Mouse (Mus musculus) lung, postnatal 0 days (tissue): Measurements from ENCODE around the gene Depp1. TPM values are rescaled to one million over a fixed set of nuclear protein-coding genes. Genes with fewer than 3 reads are reported as not detected.

Experiments used
- ATAC-seq: fragments of 200-750 bp; cut with Nextera tagmentation; 2 replicates; pipeline ENCODE4 v1.8.0; 2017; ENCODE audit warnings: moderate library complexity
- DNase-seq: peaks from one replicate; pipeline ENCODE4 v3.0.0-alpha.2; 2016; ENCODE audit warnings: low spot score
- H3K27ac ChIP-seq: fragments of 300-500 bp; sonication (generic); 2 replicates; pipeline ENCODE4 v1.5.1; 2014; ENCODE audit warnings: antibody characterized with exemption, mild to moderate bottlenecking, low read length, mixed read lengths
- H3K27me3 ChIP-seq: fragments of 300-500 bp; sonication (generic); replicated peaks from 2 replicates; pipeline ENCODE4 v1.6.1; 2014; ENCODE audit warnings: low read length, mixed read lengths; ENCODE audit not compliant: insufficient read depth
- H3K36me3 ChIP-seq: fragments of 300-500 bp; sonication (generic); 2 replicates; pipeline ENCODE4 v1.6.1; 2014; ENCODE audit warnings: low read length, mixed read lengths; ENCODE audit not compliant: insufficient read depth
- H3K4me1 ChIP-seq: fragments of 300-500 bp; sonication (generic); 2 replicates; pipeline ENCODE4 v1.6.1; 2014; ENCODE audit warnings: antibody characterized with exemption, low read depth, low read length, mixed read lengths; ENCODE audit not compliant: insufficient read depth
- H3K4me2 ChIP-seq: fragments of 300-500 bp; sonication (generic); replicated peaks from 2 replicates; pipeline ENCODE4 v1.6.1; 2014; ENCODE audit warnings: low read depth, mild to moderate bottlenecking, low read length, moderate library complexity, mixed read lengths
- H3K4me3 ChIP-seq: fragments of 300-500 bp; sonication (generic); 2 replicates; pipeline ENCODE4 v1.5.1; 2014; ENCODE audit warnings: low read depth, low read length
- H3K9ac ChIP-seq: fragments of 300-500 bp; sonication (generic); replicated peaks from 2 replicates; pipeline ENCODE4 v1.6.1; 2014; ENCODE audit warnings: low read depth, mild to moderate bottlenecking
- H3K9me3 ChIP-seq: fragments of 300-500 bp; sonication (generic); 2 replicates; pipeline ENCODE4 v1.6.1; 2016; ENCODE audit warnings: low read length, mixed read lengths
- CTCF ChIP-seq: IDR thresholded peaks from 2 replicates; pipeline ENCODE4 v1.5.1; 2016; ENCODE audit warnings: antibody characterized with exemption, mild to moderate bottlenecking
- EP300 ChIP-seq: IDR thresholded peaks from 2 replicates; pipeline ENCODE4 v1.6.1; 2016; ENCODE audit warnings: antibody characterized with exemption, mild to moderate bottlenecking, control low read depth
- WGBS: fragments of 180-500 bp; shearing (Covaris S2); extraction: QIAGEN DNeasy Blood & Tissue Kit; methylation state at CpG from one replicate; pipeline ENCODE4 v1.1.7; 2014; 5-methylcytosine and 5-hydroxymethylcytosine counted together
- polyA plus RNA-seq: library from polyadenylated mRNA; unstranded; fragments of >200 nt; fragmentation: Nextera tagmentation; extraction: Ambion mirVana; gene quantifications from 2 replicates; pipeline ENCODE4 v1.2.1, GENCODE M21; 2015

Depp1 gene
- polyA plus RNA-seq, 1 experiment from 2014 or later = 86.1 TPM

DNA sequence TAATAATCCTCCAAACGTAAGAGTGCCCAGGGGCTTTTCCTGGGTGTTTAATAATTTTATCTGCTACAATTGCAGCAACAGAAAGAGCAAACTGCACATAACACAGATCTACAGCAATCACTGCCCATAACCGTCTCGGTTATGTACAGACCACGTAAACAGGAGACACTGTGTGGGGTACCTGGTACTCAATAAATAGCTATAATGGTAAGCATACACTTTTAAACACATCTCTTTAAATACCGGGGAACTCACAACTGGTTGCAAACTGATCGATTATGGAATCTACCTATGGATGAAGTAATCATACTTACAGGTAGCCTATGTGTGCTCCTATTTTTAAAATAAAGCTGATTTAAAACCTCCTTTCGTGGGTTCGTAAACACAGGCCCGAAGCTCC lies 22.3 kb upstream of the Depp1 start:
- ATAC-seq (no peak), DNase-seq (no peak)
- Histone ChIP-seq H3K4me1 (no peaks in the 10 kb centered on the region), H3K27ac (peak overlapping the region; percentile 81), H3K9ac (peak overlapping the region; percentile 93), H3K4me2 (peak overlapping the region; percentile 79), H3K9me3 (no peaks in the 10 kb centered on the region), H3K36me3 (no peaks in the 10 kb centered on the region), H3K27me3 (no peaks in the 10 kb centered on the region), H3K4me3 (peak overlapping the region; percentile 70)
- 8% methylated on average over 9 of the region's 9 CpGs for WGBS
- no peak for TF ChIP-seq CTCF
- no peak for TF ChIP-seq EP300

DNA sequence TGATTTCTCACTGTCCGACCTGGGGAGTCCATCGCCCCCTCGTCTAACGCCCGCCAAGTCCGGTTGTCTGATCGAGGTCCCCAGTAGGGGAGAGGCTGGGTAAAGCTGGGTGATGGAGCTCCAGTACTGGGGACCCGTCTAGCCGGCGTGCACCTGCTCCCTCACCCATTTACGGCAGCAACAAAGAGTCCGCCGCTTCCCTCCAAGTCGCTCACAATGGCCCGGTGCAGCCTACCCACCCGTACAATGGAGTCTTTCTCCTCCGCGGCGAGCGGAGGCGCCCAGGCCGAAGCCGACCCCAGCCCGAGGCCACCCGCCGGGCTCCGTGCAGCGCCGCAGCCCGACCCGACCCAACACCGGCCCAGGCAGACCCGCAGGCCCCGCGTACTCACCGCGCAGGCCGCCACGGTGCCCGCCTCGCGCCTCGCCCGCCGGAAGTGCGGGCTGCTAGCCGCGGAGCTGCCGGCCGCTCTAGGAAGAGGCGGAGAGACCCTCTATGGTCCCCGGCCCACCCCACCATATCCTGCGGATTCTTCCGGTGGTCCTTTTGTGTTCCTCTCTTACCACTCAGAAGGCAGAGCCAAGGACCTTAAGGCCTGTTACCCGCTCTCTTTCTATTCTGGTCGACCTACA lies 21.8 kb upstream of the Depp1 start, which contains the start of gene Zfp422:
Gene Zfp422, minus strand, starts transcription at position 461 of the 633 bp plus-strand sequence.
- Histone ChIP-seq H3K9ac (peak within 1 kb of the TSS; percentile 93), H3K27me3 (no peaks in the 10 kb centered on the region), H3K36me3 (no peaks in the 10 kb centered on the region), H3K4me1 (no peaks in the 10 kb centered on the region), H3K27ac (peak within 1 kb of the TSS; percentile 81), H3K9me3 (no peaks in the 10 kb centered on the region), H3K4me2 (peak within 1 kb of the TSS; percentile 79), H3K4me3 (peak within 1 kb of the TSS; percentile 70)
- ATAC-seq = peak; percentile 94
- WGBS = 0% methylated on average over 41 of the region's 56 CpGs
- TF ChIP-seq CTCF (no peak), EP300 (no peak)
- peak; percentile 77 for DNase-seq

DNA sequence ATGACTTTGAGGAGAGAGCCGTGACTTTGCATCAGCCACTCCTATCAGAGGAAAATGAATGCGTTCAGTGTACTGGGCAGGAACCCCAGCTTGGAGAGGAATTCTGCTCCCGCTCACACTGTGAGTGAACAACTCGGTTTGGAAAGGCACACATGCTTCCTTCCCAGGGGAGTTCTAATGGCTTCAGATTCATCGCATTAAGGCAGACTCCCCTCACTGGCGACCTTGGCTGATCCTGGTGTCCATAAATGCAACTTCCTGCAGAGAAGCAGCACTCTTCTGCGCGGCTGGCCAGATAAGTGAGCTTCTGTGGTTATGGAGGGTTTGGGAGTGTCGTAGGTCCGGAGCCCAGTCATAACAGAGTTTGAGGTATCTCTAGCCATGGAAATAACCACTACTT lies 20.6 kb upstream of the Depp1 start:
- no peak for ATAC-seq

DNA sequence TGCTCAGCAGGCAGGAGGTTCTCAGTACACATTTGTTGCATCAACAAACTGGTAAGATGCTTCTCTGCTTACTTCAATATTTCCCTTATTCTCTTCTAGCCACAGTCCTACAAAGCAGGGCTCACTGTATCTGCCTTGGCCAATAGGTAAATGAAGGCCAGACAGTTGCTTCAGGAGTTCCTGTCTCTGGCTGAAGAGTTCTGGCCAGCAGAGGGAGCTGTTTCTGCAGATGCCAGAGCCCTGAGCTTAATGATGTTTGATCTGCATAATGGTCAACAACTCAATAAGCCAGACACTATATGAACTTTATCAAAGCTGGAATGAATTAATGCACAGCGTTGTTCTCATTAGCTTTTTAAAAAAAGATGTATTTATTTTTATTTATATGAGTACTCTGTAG lies 18.3 kb upstream of the Depp1 start:
- Histone ChIP-seq H3K27ac (no peak overlapping the region), H3K36me3 (no peaks in the 10 kb centered on the region), H3K4me3 (no peak overlapping the region), H3K4me2 (no peak overlapping the region), H3K4me1 (peaks cover 19% of the 10 kb centered on the region; the same call in 1 of the 2 replicates), H3K9me3 (no peaks in the 10 kb centered on the region), H3K27me3 (no peaks in the 10 kb centered on the region), H3K9ac (no peak overlapping the region)
- TF ChIP-seq CTCF (peak; percentile 92), EP300 (peak; percentile 20; the same call in 1 of the 2 replicates)
- DNase-seq = peak; percentile 77
- 58% methylated on average over 1 of the region's 1 CpGs for WGBS
- ATAC-seq = no peak

More for the DNA sequence above, 20.6 kb upstream of the Depp1 start:
- no peak for TF ChIP-seq EP300
- no peak for TF ChIP-seq CTCF
- Histone ChIP-seq H3K4me1 (peaks cover 5% of the 10 kb centered on the region; the same call in 1 of the 2 replicates), H3K4me2 (no peak overlapping the region), H3K36me3 (no peaks in the 10 kb centered on the region), H3K9me3 (no peaks in the 10 kb centered on the region), H3K4me3 (no peak overlapping the region), H3K27me3 (no peaks in the 10 kb centered on the region), H3K27ac (no peak overlapping the region), H3K9ac (no peak overlapping the region)
- no peak for DNase-seq
- WGBS = 83% methylated on average over 10 of the region's 10 CpGs

DNA sequence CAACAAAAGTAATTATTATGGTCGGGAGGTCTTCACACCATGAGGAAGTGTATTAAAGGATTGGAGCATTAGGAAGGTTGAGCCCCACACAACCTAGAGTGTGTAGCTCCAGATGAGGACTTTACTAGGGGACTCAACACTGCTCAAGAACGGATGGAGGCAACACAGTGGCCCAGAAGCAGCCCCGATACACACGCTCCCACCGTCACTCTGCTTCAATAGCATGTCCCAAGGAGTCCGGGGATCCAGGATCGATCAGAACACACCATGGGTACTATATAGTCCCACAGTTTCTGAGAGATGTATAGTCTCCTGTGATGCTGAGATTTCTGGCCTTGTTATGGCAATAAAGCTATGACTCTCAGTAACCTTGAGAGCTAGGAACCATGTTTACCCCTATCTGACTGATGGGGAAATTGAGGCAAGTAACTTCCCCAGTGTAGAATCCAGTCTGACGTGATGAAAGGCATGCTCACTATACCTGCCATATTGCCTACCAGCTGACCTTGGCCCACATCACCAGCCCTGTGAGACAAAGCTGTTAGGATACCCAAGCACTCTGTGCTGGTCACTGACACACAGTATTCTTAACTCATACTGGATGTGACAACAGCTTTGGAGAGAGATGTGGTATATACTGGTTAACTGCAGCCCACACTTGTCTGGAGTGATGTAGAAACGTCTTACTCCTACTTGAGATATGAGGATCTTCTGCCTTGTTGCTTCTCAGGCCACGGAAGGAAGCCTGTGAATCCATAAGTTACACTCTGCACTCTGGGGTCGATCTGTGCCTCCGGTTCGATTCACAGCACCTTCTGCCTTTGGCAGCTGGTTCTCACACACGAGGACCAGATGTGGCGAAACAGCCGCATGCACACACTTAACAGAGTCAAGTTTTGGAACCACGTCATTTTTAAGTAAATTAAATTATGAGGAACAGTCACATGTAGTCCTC lies 16.4 kb upstream of the Depp1 start:
- H3K9ac ChIP-seq = no peak overlapping the region

More for the DNA sequence above, 16.4 kb upstream of the Depp1 start:
- Histone ChIP-seq H3K4me1 (peaks cover 20% of the 10 kb centered on the region; the same call in 1 of the 2 replicates), H3K9me3 (no peaks in the 10 kb centered on the region), H3K27me3 (no peaks in the 10 kb centered on the region), H3K27ac (peak overlapping the region; percentile 92), H3K4me2 (no peak overlapping the region), H3K36me3 (no peaks in the 10 kb centered on the region), H3K4me3 (no peak overlapping the region)
- no peak for DNase-seq
- ATAC-seq = no peak
- WGBS = 86% methylated on average over 17 of the region's 17 CpGs
- TF ChIP-seq CTCF = no peak
- no peak for TF ChIP-seq EP300
